Mouse (Mus musculus): ENCODE data around the gene Tmem237.
A peak's percentile ranks its signal among the peaks of the same experiment; 100 is the strongest.

The Tmem237 gene

GRCm38 (mm10) chr1:59119720-59120457, at the start of gene Tmem237:
TSS of gene Tmem237 (minus strand) at chr1:59120408.
- peak; percentile 97 for DNase-seq (ENCODE audit: extremely low spot score)

- no peak for DNase-seq (ENCODE audit: extremely low spot score)
Observed at GRCm38 (mm10) chr1:59169586-59169985, 49.4 kb upstream of the Tmem237 start.

- no peak for DNase-seq (ENCODE audit: extremely low spot score)
Observed at GRCm38 (mm10) chr1:59168556-59168955, 48.3 kb upstream of the Tmem237 start.

- DNase-seq (ENCODE audit: extremely low spot score) = no peak
Observed at GRCm38 (mm10) chr1:59167654-59168425, 47.6 kb upstream of the Tmem237 start.

- no peak for DNase-seq (ENCODE audit: extremely low spot score)
Observed at GRCm38 (mm10) chr1:59166232-59166905, 46.2 kb upstream of the Tmem237 start.

GRCm38 (mm10) chr1:59163918-59164317, 43.7 kb upstream of the Tmem237 start:
- no peak for DNase-seq (ENCODE audit: extremely low spot score)

GRCm38 (mm10) chr1:59163030-59163461, 42.8 kb upstream of the Tmem237 start, which contains the start of gene Mpp4:
TSS of gene Mpp4 (minus strand) at chr1:59163389.
- no peak for DNase-seq (ENCODE audit: extremely low spot score)

- DNase-seq (ENCODE audit: extremely low spot score) = no peak
Observed at GRCm38 (mm10) chr1:59162309-59163024, 42.3 kb upstream of the Tmem237 start.

GRCm38 (mm10) chr1:59161396-59161795, 41.2 kb upstream of the Tmem237 start:
- no peak for DNase-seq (ENCODE audit: extremely low spot score)

- no peak for DNase-seq (ENCODE audit: extremely low spot score)
Observed at GRCm38 (mm10) chr1:59160871-59161270, 40.7 kb upstream of the Tmem237 start.

GRCm38 (mm10) chr1:59159136-59159535, 38.9 kb upstream of the Tmem237 start:
- DNase-seq (ENCODE audit: extremely low spot score) = no peak

GRCm38 (mm10) chr1:59158498-59158897, 38.3 kb upstream of the Tmem237 start:
- DNase-seq (ENCODE audit: extremely low spot score) = no peak

GRCm38 (mm10) chr1:59157846-59158245, 37.6 kb upstream of the Tmem237 start:
- DNase-seq (ENCODE audit: extremely low spot score) = no peak

- DNase-seq (ENCODE audit: extremely low spot score) = no peak
Observed at GRCm38 (mm10) chr1:59152346-59152745, 32.1 kb upstream of the Tmem237 start.

- no peak for DNase-seq (ENCODE audit: extremely low spot score)
Observed at GRCm38 (mm10) chr1:59150542-59150941, 30.3 kb upstream of the Tmem237 start.

GRCm38 (mm10) chr1:59144543-59144942, 24.3 kb upstream of the Tmem237 start:
- peak; percentile 6 for DNase-seq (ENCODE audit: extremely low spot score)

GRCm38 (mm10) chr1:59142809-59143208, 22.6 kb upstream of the Tmem237 start:
- DNase-seq (ENCODE audit: extremely low spot score) = peak; percentile 46

GRCm38 (mm10) chr1:59134419-59134818, 14.2 kb upstream of the Tmem237 start:
- no peak for DNase-seq (ENCODE audit: extremely low spot score)

GRCm38 (mm10) chr1:59128879-59129278, 8.7 kb upstream of the Tmem237 start:
- no peak for DNase-seq (ENCODE audit: extremely low spot score)

- DNase-seq (ENCODE audit: extremely low spot score) = no peak
Observed at GRCm38 (mm10) chr1:59125558-59125957, 5.3 kb upstream of the Tmem237 start.

GRCm38 (mm10) chr1:59110524-59110923, 9.7 kb downstream of the Tmem237 start:
- DNase-seq (ENCODE audit: extremely low spot score) = no peak

- no peak for DNase-seq (ENCODE audit: extremely low spot score)
Observed at GRCm38 (mm10) chr1:59102071-59102470, 18.1 kb downstream of the Tmem237 start.
